Mouse (Mus musculus): ENCODE measurements at regions not wholly inside any gene's neighbourhood (a gene's known extent, or its start where the extent isn't known, plus 50 kb on each side); places are given as distances from the start of the nearest gene placed in this dataset.

- no peak overlapping the region for H3K9ac ChIP-seq (ENCODE audit: low read length)
- no peaks in the 10 kb centered on the region for H3K27me3 ChIP-seq (ENCODE audit: control insufficient read depth, insufficient read depth, low read length)
- no peak overlapping the region for H3K4me3 ChIP-seq (ENCODE audit: low read length)
- H3K27ac ChIP-seq (ENCODE audit: low read length), result no peak overlapping the region
- no peaks in the 10 kb centered on the region for H3K9me3 ChIP-seq (replicated peaks; ENCODE audit: control insufficient read depth, low read length)
- H3K4me1 ChIP-seq (ENCODE audit: control insufficient read depth, insufficient read depth, low read length), result no peaks in the 10 kb centered on the region
- ATAC-seq (replicated peaks; ENCODE audit: extremely low read depth, insufficient read depth, low FRiP score), result no peak
- H3K4me2 ChIP-seq (ENCODE audit: low read depth, low read length), result no peak overlapping the region
- no peaks in the 10 kb centered on the region for H3K36me3 ChIP-seq (ENCODE audit: control insufficient read depth, insufficient read depth)
- 61% methylated on average over 5 of the region's 5 CpGs for WGBS
Observed at GRCm38 (mm10) chr8:28235562-28235961, 788.1 kb downstream of the Poteg start.

- H3K4me2 ChIP-seq (ENCODE audit: low read depth, low read length), result no peak overlapping the region
- no peaks in the 10 kb centered on the region for H3K36me3 ChIP-seq (ENCODE audit: control insufficient read depth, insufficient read depth)
- no peaks in the 10 kb centered on the region for H3K9me3 ChIP-seq (replicated peaks; ENCODE audit: control insufficient read depth, low read length)
- 83% methylated on average over 7 of the region's 7 CpGs for WGBS
- H3K27me3 ChIP-seq (ENCODE audit: control insufficient read depth, insufficient read depth, low read length), result no peaks in the 10 kb centered on the region
- ATAC-seq (replicated peaks; ENCODE audit: extremely low read depth, insufficient read depth, low FRiP score), result no peak
- H3K4me1 ChIP-seq (ENCODE audit: control insufficient read depth, insufficient read depth, low read length), result no peaks in the 10 kb centered on the region
- no peak overlapping the region for H3K9ac ChIP-seq (ENCODE audit: low read length)
- no peak overlapping the region for H3K4me3 ChIP-seq (ENCODE audit: low read length)
- no peak overlapping the region for H3K27ac ChIP-seq (ENCODE audit: low read length)
Observed at GRCm38 (mm10) chr8:28239411-28239810, 791.9 kb downstream of the Poteg start.

DNA sequence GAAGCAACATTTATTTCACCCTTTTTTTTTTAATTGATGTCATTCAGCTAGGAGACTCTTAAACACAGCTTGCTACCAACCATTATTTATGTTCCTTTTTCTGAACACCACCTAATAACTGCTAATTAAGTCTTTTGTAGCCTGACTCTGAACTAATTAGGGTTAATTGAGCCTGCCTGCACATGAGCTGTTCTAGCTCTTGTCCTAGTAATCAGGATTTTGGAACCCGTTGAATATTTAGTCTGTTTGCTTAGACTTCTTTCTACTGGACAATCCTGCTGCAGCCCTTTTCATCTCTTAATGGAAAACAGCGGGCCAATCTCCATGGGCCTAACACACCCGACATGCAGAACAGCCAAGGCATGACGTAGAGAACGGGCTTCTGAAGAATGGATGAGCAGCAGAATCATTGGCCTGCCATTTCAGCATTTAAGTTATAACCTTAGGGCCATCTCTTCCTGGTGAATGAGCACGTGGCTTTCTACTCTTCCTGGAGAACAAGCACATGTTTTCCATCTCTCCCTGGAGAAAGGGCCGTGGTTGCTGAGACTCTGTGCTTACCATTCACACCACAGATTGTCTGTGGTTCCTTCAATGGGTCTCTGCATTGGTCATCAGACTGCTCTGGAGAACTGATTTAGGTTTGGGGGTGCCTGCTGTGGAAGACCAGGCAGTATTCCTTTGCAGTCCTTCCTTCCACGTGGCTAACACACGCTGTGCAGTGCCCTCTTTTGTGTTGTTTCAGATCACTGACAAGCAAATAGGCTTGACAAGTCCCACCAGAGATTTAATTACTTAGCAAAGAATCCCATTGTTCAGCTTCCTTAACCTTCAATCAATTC lies 805.1 kb downstream of the Poteg start:
- H3K4me1 ChIP-seq (ENCODE audit: control insufficient read depth, insufficient read depth, low read length), result no peaks in the 10 kb centered on the region
- no peak overlapping the region for H3K4me2 ChIP-seq (ENCODE audit: low read depth, low read length)
- H3K27ac ChIP-seq (ENCODE audit: low read length), result no peak overlapping the region
- H3K4me3 ChIP-seq (ENCODE audit: low read length), result no peak overlapping the region
- no peaks in the 10 kb centered on the region for H3K36me3 ChIP-seq (ENCODE audit: control insufficient read depth, insufficient read depth)
- 78% methylated on average over 9 of the region's 9 CpGs for WGBS
- H3K27me3 ChIP-seq (ENCODE audit: control insufficient read depth, insufficient read depth, low read length), result no peaks in the 10 kb centered on the region
- no peak overlapping the region for H3K9ac ChIP-seq (ENCODE audit: low read length)
- ATAC-seq (replicated peaks; ENCODE audit: extremely low read depth, insufficient read depth, low FRiP score), result no peak
- H3K9me3 ChIP-seq (replicated peaks; ENCODE audit: control insufficient read depth, low read length), result no peaks in the 10 kb centered on the region

DNA sequence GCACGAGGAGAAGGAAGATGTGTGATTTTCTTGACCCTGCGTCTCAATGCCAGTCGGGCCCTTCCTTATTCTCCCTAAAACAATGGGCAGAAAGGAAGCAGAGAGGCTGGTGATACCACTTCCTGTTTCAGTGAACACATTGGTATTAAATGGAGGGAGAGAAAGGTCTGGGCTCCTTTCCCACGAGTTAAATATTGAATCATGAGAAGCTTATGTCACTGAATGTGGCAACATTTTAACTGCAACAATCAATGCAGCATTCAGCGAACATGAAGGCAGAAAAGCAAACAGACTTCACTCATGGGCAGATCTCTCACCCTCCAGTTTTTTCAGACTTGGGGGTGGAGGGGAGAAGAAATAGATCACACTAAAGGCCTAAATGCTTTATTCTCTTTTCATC lies 819.8 kb downstream of the Poteg start:
- H3K9ac ChIP-seq (ENCODE audit: low read length), result no peak overlapping the region
- no peak overlapping the region for H3K27ac ChIP-seq (ENCODE audit: low read length)
- no peaks in the 10 kb centered on the region for H3K36me3 ChIP-seq (ENCODE audit: control insufficient read depth, insufficient read depth)
- no peaks in the 10 kb centered on the region for H3K27me3 ChIP-seq (ENCODE audit: control insufficient read depth, insufficient read depth, low read length)
- WGBS, result 63% methylated on average over 5 of the region's 5 CpGs
- no peaks in the 10 kb centered on the region for H3K9me3 ChIP-seq (replicated peaks; ENCODE audit: control insufficient read depth, low read length)
- no peak for ATAC-seq (replicated peaks; ENCODE audit: extremely low read depth, insufficient read depth, low FRiP score)
- H3K4me2 ChIP-seq (ENCODE audit: low read depth, low read length), result no peak overlapping the region
- H3K4me3 ChIP-seq (ENCODE audit: low read length), result no peak overlapping the region
- H3K4me1 ChIP-seq (ENCODE audit: control insufficient read depth, insufficient read depth, low read length), result no peaks in the 10 kb centered on the region

- H3K4me3 ChIP-seq (ENCODE audit: low read length), result no peak overlapping the region
- no peaks in the 10 kb centered on the region for H3K9me3 ChIP-seq (replicated peaks; ENCODE audit: control insufficient read depth, low read length)
- WGBS, result 71% methylated on average over 2 of the region's 2 CpGs
- H3K27ac ChIP-seq (ENCODE audit: low read length), result no peak overlapping the region
- no peaks in the 10 kb centered on the region for H3K4me1 ChIP-seq (ENCODE audit: control insufficient read depth, insufficient read depth, low read length)
- H3K4me2 ChIP-seq (ENCODE audit: low read depth, low read length), result no peak overlapping the region
- H3K9ac ChIP-seq (ENCODE audit: low read length), result no peak overlapping the region
- H3K36me3 ChIP-seq (ENCODE audit: control insufficient read depth, insufficient read depth), result no peaks in the 10 kb centered on the region
- ATAC-seq (replicated peaks; ENCODE audit: extremely low read depth, insufficient read depth, low FRiP score), result no peak
- H3K27me3 ChIP-seq (ENCODE audit: control insufficient read depth, insufficient read depth, low read length), result no peaks in the 10 kb centered on the region
Observed at GRCm38 (mm10) chr8:28284257-28284656, 836.8 kb downstream of the Poteg start.

DNA sequence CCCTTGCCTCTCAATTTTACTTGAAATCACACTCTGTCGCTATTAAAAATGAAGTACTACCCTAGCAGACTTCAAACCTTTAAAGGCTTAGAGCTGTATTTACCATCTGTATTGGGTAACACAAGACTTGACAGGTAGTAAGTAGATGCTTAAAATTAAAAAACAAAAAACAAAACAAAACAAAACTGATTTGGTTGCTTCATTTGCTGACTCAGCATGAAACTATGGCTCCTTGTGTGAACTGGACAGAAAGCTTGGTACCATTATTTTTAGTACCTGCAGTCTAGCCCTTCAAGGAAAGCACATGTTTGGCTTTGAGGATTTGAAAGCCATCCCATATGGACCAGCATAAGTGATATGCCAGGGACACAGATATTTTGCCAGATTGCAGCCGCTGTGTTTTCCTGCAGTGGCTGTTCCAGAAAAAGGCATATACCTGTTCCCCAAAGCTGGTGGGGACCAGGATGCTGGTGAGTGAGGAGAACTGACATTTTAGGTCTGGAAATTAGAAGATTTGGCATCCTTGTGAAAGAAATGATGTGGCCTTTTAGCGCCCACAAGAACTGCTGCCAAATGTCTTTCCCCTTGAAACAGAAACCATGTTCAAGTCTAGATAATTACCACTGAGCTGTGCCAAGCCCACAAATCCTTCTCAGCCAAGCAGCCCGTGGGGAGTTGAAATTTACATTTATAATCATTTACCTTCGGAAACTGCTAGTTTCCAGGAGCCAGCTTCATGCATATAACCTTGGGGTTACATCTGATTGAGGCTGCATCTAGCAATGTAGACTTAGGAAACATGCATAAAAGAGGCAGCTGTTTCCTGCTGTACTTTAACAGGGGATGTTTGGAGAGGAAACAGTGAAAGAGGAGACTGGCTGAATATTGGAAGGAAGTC lies 851.7 kb downstream of the Poteg start:
- Histone ChIP-seq H3K27ac (ENCODE audit: low read length) (no peak overlapping the region), H3K4me1 (ENCODE audit: control insufficient read depth, insufficient read depth, low read length) (no peaks in the 10 kb centered on the region; the same call in 1 of the 2 replicates)

GRCm38 (mm10) chr8:28317081-28317480 lies 869.6 kb downstream of the Poteg start:
- WGBS, result 34% methylated on average over 1 of the region's 1 CpGs
- Histone ChIP-seq H3K4me3 (ENCODE audit: low read length) (no peak overlapping the region), H3K4me1 (ENCODE audit: control insufficient read depth, insufficient read depth, low read length) (no peaks in the 10 kb centered on the region), H3K27me3 (ENCODE audit: control insufficient read depth, insufficient read depth, low read length) (no peaks in the 10 kb centered on the region), H3K9ac (ENCODE audit: low read length) (no peak overlapping the region), H3K36me3 (ENCODE audit: control insufficient read depth, insufficient read depth) (no peaks in the 10 kb centered on the region), H3K9me3 (replicated peaks; ENCODE audit: control insufficient read depth, low read length) (no peaks in the 10 kb centered on the region), H3K4me2 (ENCODE audit: low read depth, low read length) (no peak overlapping the region), H3K27ac (ENCODE audit: low read length) (no peak overlapping the region)
- no peak for ATAC-seq (replicated peaks; ENCODE audit: extremely low read depth, insufficient read depth, low FRiP score)

More for the DNA sequence above, 851.7 kb downstream of the Poteg start:
- no peak overlapping the region for H3K9ac ChIP-seq (ENCODE audit: low read length)
- no peaks in the 10 kb centered on the region for H3K9me3 ChIP-seq (replicated peaks; ENCODE audit: control insufficient read depth, low read length)
- no peak overlapping the region for H3K4me2 ChIP-seq (ENCODE audit: low read depth, low read length)
- no peaks in the 10 kb centered on the region for H3K36me3 ChIP-seq (ENCODE audit: control insufficient read depth, insufficient read depth)
- WGBS, result 60% methylated on average over 5 of the region's 5 CpGs
- no peaks in the 10 kb centered on the region for H3K27me3 ChIP-seq (ENCODE audit: control insufficient read depth, insufficient read depth, low read length)
- no peak for ATAC-seq (replicated peaks; ENCODE audit: extremely low read depth, insufficient read depth, low FRiP score)
- no peak overlapping the region for H3K4me3 ChIP-seq (ENCODE audit: low read length)

DNA sequence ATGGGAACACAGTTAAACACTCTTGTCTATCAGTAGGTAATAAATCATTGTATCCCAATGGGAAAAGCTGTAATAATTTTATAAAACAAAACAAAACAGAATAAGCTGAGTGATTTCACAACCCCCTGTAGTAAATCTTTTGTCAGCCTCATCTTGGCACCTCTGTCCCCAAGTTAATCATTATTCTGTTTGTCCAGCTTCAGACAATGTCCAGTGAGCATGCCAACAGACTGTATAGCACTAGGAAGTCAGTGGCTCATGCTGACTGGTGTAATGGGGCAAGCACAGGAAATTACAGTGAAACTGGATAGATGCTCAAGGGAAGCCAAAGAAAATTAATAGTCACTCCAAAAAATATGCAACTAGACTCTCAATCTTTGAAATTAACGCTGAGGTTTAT lies 885.9 kb downstream of the Poteg start:
- ATAC-seq (replicated peaks; ENCODE audit: extremely low read depth, insufficient read depth, low FRiP score), result no peak
- Histone ChIP-seq H3K36me3 (ENCODE audit: control insufficient read depth, insufficient read depth) (no peaks in the 10 kb centered on the region), H3K9ac (ENCODE audit: low read length) (no peak overlapping the region), H3K27me3 (ENCODE audit: control insufficient read depth, insufficient read depth, low read length) (no peaks in the 10 kb centered on the region), H3K4me1 (ENCODE audit: control insufficient read depth, insufficient read depth, low read length) (no peaks in the 10 kb centered on the region), H3K9me3 (replicated peaks; ENCODE audit: control insufficient read depth, low read length) (no peaks in the 10 kb centered on the region), H3K27ac (ENCODE audit: low read length) (no peak overlapping the region), H3K4me3 (ENCODE audit: low read length) (no peak overlapping the region), H3K4me2 (ENCODE audit: low read depth, low read length) (no peak overlapping the region)
- WGBS, result 79% methylated on average over 1 of the region's 1 CpGs

- no peaks in the 10 kb centered on the region for H3K9me3 ChIP-seq (replicated peaks; ENCODE audit: control insufficient read depth, low read length)
- H3K27me3 ChIP-seq (ENCODE audit: control insufficient read depth, insufficient read depth, low read length), result no peaks in the 10 kb centered on the region
- 81% methylated on average over 4 of the region's 4 CpGs for WGBS
- no peak overlapping the region for H3K9ac ChIP-seq (ENCODE audit: low read length)
- H3K4me2 ChIP-seq (ENCODE audit: low read depth, low read length), result no peak overlapping the region
- no peaks in the 10 kb centered on the region for H3K36me3 ChIP-seq (ENCODE audit: control insufficient read depth, insufficient read depth)
- no peak for ATAC-seq (replicated peaks; ENCODE audit: extremely low read depth, insufficient read depth, low FRiP score)
- H3K27ac ChIP-seq (ENCODE audit: low read length), result no peak overlapping the region
- 0 out of 2 replicates have a peak, but pooled peaks cover 2% of the 10 kb centered on the region for H3K4me1 ChIP-seq (ENCODE audit: control insufficient read depth, insufficient read depth, low read length)
- no peak overlapping the region for H3K4me3 ChIP-seq (ENCODE audit: low read length)
Observed at GRCm38 (mm10) chr8:28337484-28337883, 890.0 kb downstream of the Poteg start.
